Mouse (Mus musculus) layer of hippocampus, adult 2 months (tissue): Measurements from ENCODE around the gene Pbsn. TPM values are rescaled to one million over a fixed set of nuclear protein-coding genes. Genes with fewer than 3 reads are reported as not detected.
"Not testable (repeated sequence)": the region's sequence is repeated elsewhere in the genome, so short reads cannot be mapped to it uniquely, and the experiment has no call there.

Experiments
- DNase-seq, 2 experiments: peaks; one replicate each; pipeline ENCODE4 v3.0.0; 2022; ENCODE audit warnings: low spot score in 2 of 2
- H3K27ac ChIP-seq: fragments of 200-600 bp; 2 replicates; pipeline ENCODE4 v1.8.1; 2022
- H3K4me3 ChIP-seq: fragments of 200-600 bp; 2 replicates; pipeline ENCODE4 v1.8.1; 2022; ENCODE audit warnings: mild to moderate bottlenecking
- CTCF ChIP-seq: fragments of 200-600 bp; conservative IDR thresholded peaks from 2 replicates; pipeline ENCODE4 v1.8.1; 2022; ENCODE audit warnings: antibody characterized with exemption, mild to moderate bottlenecking, moderate library complexity
- long read RNA-seq, 2 experiments: library from polyadenylated mRNA; stranded (forward); transcript quantifications; one replicate each; pipeline ENCODE4 v2.0.0; 2021; ENCODE audit warnings: borderline mapping rate in 2 of 2
- total RNA-seq, 2 experiments: library from RNA; stranded (reverse); gene quantifications; 2 replicates each; pipeline ENCODE4 v1.2.3; 2021

Pbsn gene
- not detected for total RNA-seq
- long read RNA-seq, experiment 1, result 0 reads
- long read RNA-seq, experiment 2, result 0 reads

GRCm38 (mm10) chrX:77853523-77853922 lies at the start of gene Pbsn:
Pbsn (minus strand) TSS chrX:77853623.
- no peak within 1 kb of the TSS for H3K4me3 ChIP-seq
- TF ChIP-seq CTCF, result no peak
- DNase-seq, result no peak
- no peak within 1 kb of the TSS for H3K27ac ChIP-seq

GRCm38 (mm10) chrX:77880033-77880432 lies 26.6 kb upstream of the Pbsn start:
- peak; percentile 63 for TF ChIP-seq CTCF
- not testable (repeated sequence) for DNase-seq, H3K27ac ChIP-seq, H3K4me3 ChIP-seq

- not testable (repeated sequence) for H3K4me3 ChIP-seq, DNase-seq, H3K27ac ChIP-seq
Measured at GRCm38 (mm10) chrX:77864458-77864857, 11.0 kb upstream of the Pbsn start, which contains the start of gene Gm14744. Gm14744 (plus strand) TSS chrX:77864758.

GRCm38 (mm10) chrX:77812031-77812430 lies 41.4 kb downstream of the Pbsn start:
- H3K4me3 ChIP-seq, result no peak overlapping the region
- peak; percentile 70 for TF ChIP-seq CTCF
- DNase-seq, result peak; percentile 18 to 23
- no peak overlapping the region for H3K27ac ChIP-seq

GRCm38 (mm10) chrX:77810608-77811206 lies 42.7 kb downstream of the Pbsn start:
- DNase-seq, result peak; percentile 40 to 71
- TF ChIP-seq CTCF, result peak; percentile 83

GRCm38 (mm10) chrX:77808602-77809001 lies 44.8 kb downstream of the Pbsn start:
- no peak for DNase-seq

More at GRCm38 (mm10) chrX:77810608-77811206, 42.7 kb downstream of the Pbsn start:
- Histone ChIP-seq H3K27ac (peak overlapping the region; percentile 89), H3K4me3 (peak overlapping the region; percentile 52)

GRCm38 (mm10) chrX:77802293-77802692 lies 51.1 kb downstream of the Pbsn start:
- no peak for DNase-seq
- Histone ChIP-seq H3K27ac (no peak overlapping the region), H3K4me3 (no peak overlapping the region)
- no peak for TF ChIP-seq CTCF

More at GRCm38 (mm10) chrX:77808602-77809001, 44.8 kb downstream of the Pbsn start:
- no peak overlapping the region for H3K4me3 ChIP-seq
- no peak overlapping the region for H3K27ac ChIP-seq
- peak; percentile 83 for TF ChIP-seq CTCF

- DNase-seq, result no peak
- no peak overlapping the region for H3K27ac ChIP-seq
- no peak for TF ChIP-seq CTCF
- no peak overlapping the region for H3K4me3 ChIP-seq
Measured at GRCm38 (mm10) chrX:77801543-77801942, 51.9 kb downstream of the Pbsn start.

- no peak for TF ChIP-seq CTCF
- DNase-seq, result no peak
- H3K27ac ChIP-seq, result no peak overlapping the region
Measured at GRCm38 (mm10) chrX:77799554-77799953, 53.9 kb downstream of the Pbsn start.

GRCm38 (mm10) chrX:77797801-77798200 lies 55.6 kb downstream of the Pbsn start:
- TF ChIP-seq CTCF, result no peak
- H3K27ac ChIP-seq, result no peak overlapping the region
- no peak overlapping the region for H3K4me3 ChIP-seq
- DNase-seq, result no peak

More at GRCm38 (mm10) chrX:77799554-77799953, 53.9 kb downstream of the Pbsn start:
- H3K4me3 ChIP-seq, result no peak overlapping the region

- no peak for DNase-seq
- H3K27ac ChIP-seq, result peak overlapping the region; percentile 92; the same call in 1 of the 2 replicates
- H3K4me3 ChIP-seq, result no peak overlapping the region
- peak; percentile 38 for TF ChIP-seq CTCF
Measured at GRCm38 (mm10) chrX:77796916-77797315, 56.5 kb downstream of the Pbsn start.

- DNase-seq, result peak in 1 of 2 experiments; percentile 26
- Histone ChIP-seq H3K27ac (peak within 1 kb of the TSS; percentile 92), H3K4me3 (peak within 1 kb of the TSS; percentile 79)
- no peak for TF ChIP-seq CTCF
Measured at GRCm38 (mm10) chrX:77796238-77796835, 57.1 kb downstream of the Pbsn start, which contains the start of gene Prkx. Prkx (minus strand) TSS chrX:77796278.

GRCm38 (mm10) chrX:77795858-77796174 lies 57.6 kb downstream of the Pbsn start:
- peak; percentile 87 to 89 for DNase-seq
- Histone ChIP-seq H3K27ac (peak overlapping the region; percentile 92), H3K4me3 (peak overlapping the region; percentile 79)
- TF ChIP-seq CTCF, result no peak
